Mouse (Mus musculus) adrenal gland, adult 2 months (tissue): ENCODE data around the gene Dmrt1. TPM values are rescaled to one million over a fixed set of nuclear protein-coding genes. Genes with fewer than 3 reads are reported as not detected.

Experiments
- DNase-seq: peaks from one replicate; pipeline ENCODE4 v3.0.0; 2021
- polyA plus RNA-seq: library from polyadenylated mRNA; depleted of rRNA; stranded (reverse); fragments of >200 nt; gene quantifications from 2 replicates; pipeline ENCODE4 v1.2.3, GENCODE M21; 2012; rRNA removed
- total RNA-seq, 2 experiments: library from RNA; stranded (reverse); gene quantifications; 2 replicates each; pipeline ENCODE4 v1.2.3; 2021

The Dmrt1 gene
- total and polyA plus RNA-seq, 3 experiments, result not detected

DNA sequence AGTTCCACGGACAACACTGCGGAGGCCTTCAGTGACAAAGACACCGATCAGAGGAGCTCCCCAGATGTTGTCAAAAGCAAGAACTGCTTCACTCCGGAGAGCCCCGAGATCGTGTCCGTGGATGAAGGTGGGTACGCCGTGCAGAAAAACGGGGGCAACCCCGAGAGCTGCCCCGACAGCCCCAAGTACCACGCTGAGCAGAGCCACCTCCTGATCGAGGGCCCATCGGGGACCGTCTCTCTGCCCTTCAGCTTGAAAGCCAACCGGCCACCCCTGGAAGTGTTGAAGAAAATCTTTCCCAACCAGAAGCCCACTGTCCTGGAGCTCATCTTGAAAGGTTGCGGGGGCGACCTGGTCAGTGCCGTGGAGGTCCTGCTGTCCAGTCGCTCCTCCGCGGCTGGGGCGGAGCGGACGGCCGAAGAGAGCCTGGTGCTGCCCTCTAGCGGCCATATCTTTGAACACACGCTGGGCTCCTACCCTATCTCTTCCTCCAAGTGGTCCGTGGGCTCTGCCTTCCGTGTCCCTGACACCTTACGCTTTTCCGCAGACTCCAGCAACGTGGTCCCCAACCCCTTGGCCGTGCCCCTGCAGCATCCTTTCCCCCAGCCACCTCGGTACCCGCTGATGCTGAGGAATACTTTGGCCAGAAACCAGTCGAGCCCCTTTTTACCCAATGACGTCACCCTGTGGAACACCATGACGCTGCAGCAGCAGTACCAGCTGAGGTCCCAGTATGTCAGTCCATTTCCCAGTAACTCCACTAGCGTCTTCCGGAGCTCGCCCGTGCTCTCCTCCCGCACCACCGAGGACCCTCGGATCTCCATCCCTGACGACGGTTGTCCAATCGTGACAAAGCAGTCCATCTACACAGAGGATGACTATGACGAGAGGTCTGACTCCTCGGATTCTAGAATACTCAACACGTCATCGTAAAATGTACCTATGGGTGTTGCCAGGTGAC is 117.2 kb downstream of the Dmrt1 start:
- peak; percentile 68 for DNase-seq

DNA sequence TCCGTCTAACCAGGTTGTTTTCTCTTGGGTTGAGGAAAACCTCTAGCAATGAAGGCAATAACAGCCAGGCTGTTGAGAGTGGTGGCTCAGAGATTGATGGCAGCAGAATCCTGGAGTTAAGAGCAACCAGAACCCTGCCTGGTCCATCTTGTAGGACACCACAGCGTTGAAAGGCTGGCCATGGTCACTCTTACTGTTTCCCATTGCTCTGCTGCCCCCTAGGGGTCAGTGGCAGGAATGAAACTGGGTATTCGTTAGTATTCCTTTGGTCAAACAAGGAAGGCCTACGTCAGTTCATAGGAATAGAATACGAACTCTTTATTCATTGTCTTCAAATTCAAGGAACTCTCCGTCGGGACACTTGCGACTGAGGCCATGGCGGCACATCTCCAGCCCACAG is 123.1 kb downstream of the Dmrt1 start:
- peak; percentile 69 for DNase-seq

DNA sequence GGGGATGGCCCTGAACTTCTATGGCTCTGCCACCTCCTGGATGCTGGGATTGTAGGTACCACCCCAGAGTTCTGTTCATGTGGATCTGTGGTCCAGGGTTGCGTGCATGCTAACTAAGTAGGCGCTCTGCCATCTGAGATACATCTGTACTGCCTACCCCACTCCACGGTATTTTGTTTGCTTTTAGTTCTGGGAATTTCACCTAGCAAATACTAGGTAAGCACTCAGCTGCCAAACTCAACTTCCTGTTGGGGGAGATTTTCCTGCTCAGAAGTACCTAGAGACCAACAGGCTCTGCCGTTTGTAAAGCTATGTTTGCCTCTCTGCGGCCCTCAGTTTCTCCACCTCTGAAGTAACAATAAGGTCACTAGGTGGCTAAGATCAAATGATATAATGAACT is 129.7 kb downstream of the Dmrt1 start:
- no peak for DNase-seq

DNA sequence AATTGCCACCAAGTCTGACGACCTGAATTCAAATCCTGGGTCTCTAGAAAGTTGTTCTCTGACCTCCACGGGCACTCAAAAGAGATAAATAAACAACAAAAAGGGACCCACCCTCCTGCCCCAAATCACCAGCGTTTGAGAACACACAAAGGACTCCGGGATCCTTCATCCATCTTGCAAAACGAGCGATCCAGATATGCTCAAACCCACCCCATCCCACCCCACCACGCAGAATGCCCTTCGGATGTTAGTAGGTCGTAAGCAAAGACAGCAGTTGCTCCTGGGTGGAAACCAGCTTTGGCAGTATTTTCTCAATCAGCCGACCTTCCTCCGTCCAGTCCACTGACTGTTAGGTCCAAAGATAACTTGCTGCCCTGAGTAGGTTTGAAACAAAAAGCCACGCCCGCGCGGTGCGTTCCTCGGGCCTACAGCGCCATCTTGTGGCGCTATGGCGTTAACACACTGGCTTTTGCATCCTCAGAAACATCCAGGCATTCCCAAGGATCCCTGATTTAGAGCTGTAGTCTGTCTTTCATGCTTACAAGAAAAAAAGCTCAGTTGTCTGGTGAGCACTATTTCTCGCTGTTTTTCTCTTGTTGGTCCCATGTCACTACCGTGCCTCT is 130.3 kb downstream of the Dmrt1 start:
- DNase-seq, result peak; percentile 70

DNA sequence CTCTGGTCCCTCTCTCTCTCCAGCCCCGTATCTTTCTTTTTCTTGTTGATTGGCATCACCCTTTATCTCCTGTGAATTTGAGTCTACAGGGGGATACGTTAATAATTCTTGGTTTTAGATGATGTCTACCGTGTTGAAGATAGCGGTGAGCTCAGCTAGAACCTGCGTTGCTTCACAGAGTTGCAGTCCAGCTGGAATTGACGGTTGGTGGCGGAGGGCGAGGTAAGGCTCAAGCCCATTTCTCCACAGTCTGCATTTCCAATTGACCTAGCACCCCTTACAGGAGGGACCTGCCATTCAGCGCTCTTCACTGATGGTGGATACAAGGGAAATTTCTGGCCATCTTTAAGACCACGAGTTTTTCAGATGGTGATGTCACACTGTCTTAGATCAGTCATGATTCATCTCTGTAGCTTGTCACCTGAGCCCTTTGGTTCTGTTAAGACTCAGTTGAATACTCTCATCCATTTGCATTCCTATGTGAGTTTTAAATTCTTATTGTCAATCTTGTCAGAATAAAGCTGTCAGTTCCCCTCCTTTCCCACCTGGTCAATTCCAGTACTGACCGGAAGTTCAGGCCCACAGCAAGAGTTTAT is 133.4 kb downstream of the Dmrt1 start:
- no peak for DNase-seq

DNA sequence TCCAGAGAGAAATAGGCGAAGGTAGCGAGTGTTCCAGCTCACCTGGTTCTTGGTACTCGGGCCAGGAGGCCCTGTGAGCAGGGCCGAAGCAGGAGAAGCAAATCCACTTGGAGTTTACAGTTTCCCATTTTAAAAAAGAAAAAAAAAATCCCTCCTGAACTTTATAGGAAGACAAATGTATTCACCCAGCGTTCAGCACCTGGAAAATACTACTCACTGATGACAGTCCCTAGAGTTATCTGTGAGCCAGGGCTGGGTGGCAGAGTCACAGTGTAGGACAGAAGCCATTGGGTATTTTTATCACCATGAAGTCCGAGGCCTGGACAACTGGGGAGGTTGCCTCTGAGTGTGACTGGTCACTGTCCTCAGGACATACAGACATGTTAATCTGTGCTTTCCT is 136.4 kb downstream of the Dmrt1 start:
- no peak for DNase-seq

DNA sequence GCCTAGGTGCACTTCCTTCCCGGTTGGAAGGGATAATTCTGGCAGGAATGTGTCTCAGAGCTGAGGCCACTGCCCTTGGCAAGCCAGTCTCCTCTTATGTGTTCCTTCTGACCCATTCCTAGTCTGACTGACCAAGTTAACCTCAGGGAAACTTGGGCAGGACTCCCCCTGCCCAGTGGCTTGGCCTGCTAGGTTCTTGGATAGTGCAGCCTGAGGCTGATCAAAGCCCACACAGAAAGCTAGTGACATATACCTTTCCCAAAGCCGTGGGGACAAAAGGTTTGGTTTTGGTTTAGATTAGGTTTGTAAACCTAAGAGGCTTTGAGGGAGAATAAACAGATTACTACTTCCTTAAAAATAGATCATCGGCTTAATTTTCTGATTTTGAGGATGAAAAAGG is 141.7 kb downstream of the Dmrt1 start:
- DNase-seq, result no peak

DNA sequence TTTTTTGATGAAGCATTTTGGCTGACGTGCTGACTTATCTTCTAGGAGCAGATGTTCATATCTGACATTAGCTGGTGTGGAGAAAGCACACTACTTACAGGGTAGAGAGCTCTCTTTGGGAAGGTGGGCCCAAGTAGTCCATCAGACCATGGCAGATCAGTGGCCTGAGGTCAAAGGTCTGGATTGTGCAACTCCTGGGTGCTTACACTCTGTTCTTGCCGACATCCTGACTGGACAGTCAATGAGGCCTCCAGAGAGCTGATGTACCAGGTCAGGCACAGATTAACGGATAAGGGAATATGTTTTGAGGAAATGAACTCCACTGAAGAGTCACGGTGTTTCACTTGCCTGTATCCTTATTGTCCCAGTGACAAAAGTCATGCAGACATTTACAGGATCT is 143.3 kb downstream of the Dmrt1 start:
- DNase-seq, result no peak

DNA sequence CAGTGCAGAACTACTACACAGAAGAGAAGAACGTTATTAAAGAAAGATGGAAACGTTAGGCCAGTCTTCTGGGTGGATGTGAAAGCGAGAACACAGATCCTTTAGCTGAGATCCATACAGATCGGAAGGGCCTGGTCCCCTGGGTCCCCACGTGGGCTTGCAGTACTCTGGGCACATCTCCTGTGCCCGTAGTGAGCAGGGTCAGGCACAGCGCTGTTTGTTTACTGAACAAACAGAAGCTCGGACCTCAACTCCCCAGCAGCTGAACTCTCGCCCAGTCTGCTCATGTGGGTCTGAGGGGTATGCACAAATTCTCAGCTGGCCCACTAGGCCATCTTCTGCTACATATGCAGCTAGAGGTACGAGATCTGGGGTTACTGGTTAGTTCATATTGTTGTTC is 145.1 kb downstream of the Dmrt1 start:
- no peak for DNase-seq

DNA sequence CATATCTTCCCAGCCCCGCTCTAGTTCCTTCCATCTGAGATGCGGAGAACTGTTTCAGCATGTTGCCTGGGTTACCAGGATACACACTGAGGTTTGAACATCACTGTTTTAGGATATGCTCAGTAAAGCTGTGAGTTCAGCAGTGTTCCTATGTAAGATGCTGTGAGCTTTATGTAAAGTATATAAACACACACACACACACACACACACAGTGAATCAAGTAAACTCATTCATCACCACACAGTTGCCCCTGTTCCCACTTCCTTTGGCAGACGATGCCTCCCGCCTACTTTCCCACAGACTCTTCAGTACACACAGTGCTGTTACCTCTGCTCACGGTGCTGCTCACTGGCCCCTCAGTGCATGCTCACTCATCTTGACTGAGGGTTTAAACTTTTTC is 147.1 kb downstream of the Dmrt1 start:
- DNase-seq, result no peak

Other genes with a start within 250 kb of the Dmrt1 start
- not detected for gene Dmrt3, start 104.7 kb downstream of the Dmrt1 start, total RNA-seq
- not detected in 2 replicates for gene Dmrt3, start 104.7 kb downstream of the Dmrt1 start, polyA plus RNA-seq
- 10 to 100 TPM in 1 of 2 experiments, 1 to 10 TPM in 1; 2.5 to 11.1 TPM for gene Dmrt2, start 166.8 kb downstream of the Dmrt1 start, total RNA-seq
- 4.3 and 8.2 TPM in 2 replicates for gene Dmrt2, start 166.8 kb downstream of the Dmrt1 start, polyA plus RNA-seq